Mouse (Mus musculus) T-helper 1 cell (primary cell): Measurements from ENCODE around the gene Hist1h3f.

Experiments used
- in situ Hi-C: fragments of 300-600 bp; cut with MboI, MseI; formaldehyde crosslinking; loops from one replicate; pipeline ENCODE4 v1.15.1; 2025; ENCODE audit warnings: high pct_unique_total_duplicates

The Hist1h3f gene

DNA sequence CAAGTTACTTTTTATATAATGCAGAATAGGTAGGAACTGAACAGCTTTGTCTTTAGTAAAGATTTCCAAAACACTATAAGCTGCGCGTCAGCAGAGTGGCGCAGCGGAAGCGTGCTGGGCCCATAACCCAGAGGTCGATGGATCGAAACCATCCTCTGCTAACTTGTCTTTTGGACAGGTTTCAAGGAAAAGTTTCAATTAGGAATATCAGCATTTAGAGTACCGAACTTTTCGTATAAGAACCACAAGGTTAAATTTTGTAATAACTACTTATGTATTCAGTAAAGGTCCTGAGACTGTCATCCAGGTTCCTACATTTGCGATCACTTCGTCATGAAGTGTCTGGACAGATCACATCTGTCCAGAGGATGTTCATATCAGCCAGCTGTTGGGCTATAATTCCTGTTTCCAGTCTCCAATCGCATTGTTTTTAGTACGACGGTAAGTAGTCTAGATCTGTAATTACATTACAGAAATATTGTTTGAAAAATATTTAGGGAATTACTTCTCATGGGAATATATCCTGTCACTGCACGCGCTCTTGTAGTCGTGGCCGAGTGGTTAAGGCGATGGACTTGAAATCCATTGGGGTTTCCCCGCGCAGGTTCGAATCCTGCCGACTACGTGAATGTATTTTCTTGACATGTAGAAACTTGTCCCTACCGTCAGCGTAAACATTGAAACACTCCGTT lies 26.1 kb upstream of the Hist1h3f start:
- in situ Hi-C loops = no loop called here

DNA sequence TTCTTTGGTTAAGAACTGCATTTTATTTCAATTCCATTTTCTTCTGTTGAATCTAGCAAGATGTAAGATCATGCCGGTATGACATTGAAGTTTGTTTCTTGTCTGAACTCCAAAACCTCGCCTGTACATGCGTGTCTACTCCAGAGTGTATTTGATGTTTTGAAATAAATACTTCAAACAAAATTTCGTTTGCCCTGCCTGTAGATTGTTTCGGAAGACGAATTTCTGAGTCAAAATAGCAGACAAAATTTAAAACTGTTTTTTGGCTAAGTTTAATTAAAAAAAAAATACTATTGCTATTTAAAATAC lies 25.6 kb upstream of the Hist1h3f start:
- in situ Hi-C loops = no loop called here

DNA sequence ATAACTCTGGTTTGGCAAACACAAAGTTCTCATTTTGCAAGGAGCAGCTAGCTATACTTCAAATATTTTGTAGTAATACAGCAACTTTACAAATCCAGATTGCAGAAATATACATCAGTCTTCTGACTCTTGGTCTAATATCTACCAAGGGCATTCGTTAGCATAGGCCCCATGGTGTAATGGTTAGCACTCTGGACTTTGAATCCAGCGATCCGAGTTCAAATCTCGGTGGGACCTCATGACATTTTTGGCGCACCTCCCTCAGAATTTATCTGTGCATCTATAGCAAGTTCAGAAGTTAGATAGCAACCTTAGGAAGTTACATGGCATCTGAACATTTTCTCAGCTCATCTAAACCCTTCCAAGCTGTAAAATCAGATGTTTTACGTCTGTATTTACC lies 25.0 kb upstream of the Hist1h3f start:
- in situ Hi-C loops = no loop called here

DNA sequence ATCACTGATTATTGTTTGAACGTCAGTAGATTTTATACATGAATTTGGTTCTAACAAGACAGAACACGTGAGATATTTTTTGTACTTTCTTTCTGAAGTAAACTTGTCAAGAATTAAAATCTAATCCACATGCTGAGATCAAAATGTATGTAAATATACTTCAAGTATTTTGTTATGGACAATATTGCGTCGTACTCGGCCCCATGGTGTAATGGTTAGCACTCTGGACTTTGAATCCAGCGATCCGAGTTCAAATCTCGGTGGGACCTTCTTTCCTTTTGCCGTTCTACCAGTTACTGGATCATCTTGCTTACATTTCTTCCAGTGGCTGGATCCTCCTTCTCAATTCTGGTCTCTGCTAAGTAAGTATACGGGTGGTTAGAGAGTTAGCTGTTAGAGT lies 24.4 kb upstream of the Hist1h3f start:
- in situ Hi-C loops = no loop called here

- in situ Hi-C loops = loop anchor here (5.0 kb wide), 2 partner anchors 74 to 214 kb away; no protein-coding TSS in a partner anchor
Measured at GRCm38 (mm10) chr13:23521703-23522102, 22.1 kb upstream of the Hist1h3f start.

DNA sequence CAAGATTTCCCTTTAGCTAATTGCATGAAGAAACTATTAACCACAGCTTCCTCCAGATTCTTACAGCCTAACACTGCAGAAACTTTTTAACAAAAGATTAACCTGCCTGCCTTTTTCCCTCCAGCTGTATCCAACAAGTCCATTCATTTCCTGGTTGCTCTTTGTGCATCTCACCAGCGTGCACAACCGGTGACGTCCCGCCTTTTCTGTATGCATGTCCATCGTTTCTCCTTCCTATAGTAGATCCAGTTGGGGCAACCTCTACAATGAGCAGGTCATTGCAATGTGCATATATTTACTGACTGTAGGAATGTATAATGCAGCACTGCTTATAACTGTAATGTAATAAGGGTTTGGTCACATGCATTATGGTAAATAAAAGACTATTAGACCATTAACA lies 19.9 kb upstream of the Hist1h3f start:
- in situ Hi-C loops = loop anchor here (5.0 kb wide), 2 partner anchors 77 to 217 kb away; no protein-coding TSS in a partner anchor

GRCm38 (mm10) chr13:23524654-23525053 lies 19.2 kb upstream of the Hist1h3f start:
- in situ Hi-C loops = loop anchor here (5.0 kb wide), 2 partner anchors 77 to 217 kb away; no protein-coding TSS in a partner anchor

DNA sequence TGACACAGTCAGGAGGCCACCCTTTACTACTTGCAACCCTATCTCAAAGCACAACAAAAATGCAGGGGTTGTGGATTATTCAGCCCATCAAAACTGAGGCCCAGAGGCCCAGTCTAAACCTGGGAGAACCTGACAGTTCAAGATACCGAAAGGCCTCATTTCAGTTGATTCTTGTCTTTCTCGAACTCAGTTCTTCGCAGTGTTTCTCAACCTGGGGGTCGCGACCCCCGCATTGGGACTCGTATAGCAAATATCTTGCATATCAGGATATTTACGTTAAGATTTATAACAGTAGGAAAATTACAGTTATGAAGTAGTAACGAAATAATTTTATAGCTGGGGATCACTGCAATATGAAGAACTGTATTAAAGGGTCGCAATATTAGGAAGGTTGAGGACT lies 18.0 kb upstream of the Hist1h3f start:
- in situ Hi-C loops = no loop called here

DNA sequence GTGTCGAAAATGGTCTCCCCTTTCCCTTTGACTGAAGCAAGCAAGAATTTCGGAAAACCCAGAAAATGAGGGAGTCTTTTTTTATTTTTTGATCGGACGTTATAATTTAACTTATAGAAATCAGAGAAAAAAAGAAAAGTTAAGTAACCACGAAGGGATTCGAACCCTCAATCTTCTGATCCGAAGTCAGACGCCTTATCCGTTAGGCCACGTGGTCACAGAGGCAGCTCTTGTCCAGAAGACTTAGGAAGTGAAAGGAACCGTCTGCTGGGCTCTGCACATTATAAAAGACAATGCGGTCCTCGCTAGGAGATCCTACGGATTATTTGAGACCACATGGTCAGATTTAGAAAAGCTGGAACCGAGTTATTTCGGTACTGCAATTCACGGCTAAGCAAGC lies 17.5 kb upstream of the Hist1h3f start:
- in situ Hi-C loops = no loop called here

DNA sequence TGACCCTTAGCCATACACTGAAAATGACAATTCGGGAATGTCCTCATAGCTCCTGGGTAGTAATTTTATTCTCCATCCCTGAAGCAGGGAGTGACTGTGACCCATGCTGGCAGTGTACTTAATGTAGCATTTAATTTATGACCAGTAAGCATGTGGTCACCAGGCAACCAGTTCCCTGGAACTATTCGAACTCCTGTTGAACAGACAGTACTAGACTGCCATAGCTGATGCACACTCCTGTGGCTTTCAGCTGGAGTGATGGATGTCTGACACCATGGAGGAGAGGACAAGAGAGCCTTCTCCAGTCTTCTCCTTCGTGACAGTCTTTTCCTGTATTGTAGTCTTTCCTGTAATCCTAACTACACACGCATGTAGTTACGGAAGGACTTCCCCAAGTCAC lies 14.8 kb upstream of the Hist1h3f start:
- in situ Hi-C loops = no loop called here

DNA sequence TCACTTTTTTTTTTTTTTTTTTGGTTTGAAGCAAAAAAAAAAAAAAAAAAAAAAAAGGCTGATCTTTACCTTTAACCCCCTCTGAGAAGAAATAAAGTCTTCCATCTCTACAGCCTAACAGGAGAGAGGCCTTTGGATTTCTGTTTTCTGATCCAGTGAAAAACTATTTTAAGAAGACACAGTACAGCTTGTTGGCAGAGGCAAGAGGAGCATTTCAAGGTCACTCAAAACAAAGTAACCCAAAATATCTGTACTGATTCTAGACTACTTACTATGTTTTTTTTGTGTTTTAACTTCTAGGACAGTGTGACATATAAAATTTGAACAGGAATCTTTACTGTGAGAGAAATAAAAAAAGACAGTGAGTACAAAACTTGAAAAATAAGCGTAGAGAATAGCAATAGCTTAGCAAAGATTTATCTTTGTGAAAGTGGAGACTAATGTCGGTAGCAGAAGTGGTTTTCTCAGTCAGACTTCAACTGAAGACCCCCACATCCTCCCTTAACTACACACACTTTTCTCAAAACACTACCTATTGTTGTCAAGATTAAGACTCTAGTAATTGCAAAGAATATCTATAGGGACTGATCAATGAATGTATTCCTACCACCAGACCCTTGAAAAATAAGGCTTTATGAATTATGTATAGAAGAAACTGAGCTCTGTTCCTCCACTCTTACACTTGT lies 14.2 kb upstream of the Hist1h3f start:
- in situ Hi-C loops = loop anchor here (5.0 kb wide), 1 partner anchor 1492 kb away; the partner anchor contains the start of genes Hist1h2ah and Hist1h2bk

- in situ Hi-C loops = loop anchor here (5.0 kb wide), 1 partner anchor 1493 kb away; the partner anchor contains the start of genes Hist1h2ah and Hist1h2bk
Measured at GRCm38 (mm10) chr13:23530181-23530900, 13.5 kb upstream of the Hist1h3f start.

- in situ Hi-C loops = loop anchor here (5.0 kb wide), 1 partner anchor 1494 kb away; the partner anchor contains the start of genes Hist1h2ah and Hist1h2bk
Measured at GRCm38 (mm10) chr13:23530901-23531875, 12.7 kb upstream of the Hist1h3f start, which contains the start of gene Hist1h4h. Hist1h4h (plus strand) TSS chr13:23531050.

DNA sequence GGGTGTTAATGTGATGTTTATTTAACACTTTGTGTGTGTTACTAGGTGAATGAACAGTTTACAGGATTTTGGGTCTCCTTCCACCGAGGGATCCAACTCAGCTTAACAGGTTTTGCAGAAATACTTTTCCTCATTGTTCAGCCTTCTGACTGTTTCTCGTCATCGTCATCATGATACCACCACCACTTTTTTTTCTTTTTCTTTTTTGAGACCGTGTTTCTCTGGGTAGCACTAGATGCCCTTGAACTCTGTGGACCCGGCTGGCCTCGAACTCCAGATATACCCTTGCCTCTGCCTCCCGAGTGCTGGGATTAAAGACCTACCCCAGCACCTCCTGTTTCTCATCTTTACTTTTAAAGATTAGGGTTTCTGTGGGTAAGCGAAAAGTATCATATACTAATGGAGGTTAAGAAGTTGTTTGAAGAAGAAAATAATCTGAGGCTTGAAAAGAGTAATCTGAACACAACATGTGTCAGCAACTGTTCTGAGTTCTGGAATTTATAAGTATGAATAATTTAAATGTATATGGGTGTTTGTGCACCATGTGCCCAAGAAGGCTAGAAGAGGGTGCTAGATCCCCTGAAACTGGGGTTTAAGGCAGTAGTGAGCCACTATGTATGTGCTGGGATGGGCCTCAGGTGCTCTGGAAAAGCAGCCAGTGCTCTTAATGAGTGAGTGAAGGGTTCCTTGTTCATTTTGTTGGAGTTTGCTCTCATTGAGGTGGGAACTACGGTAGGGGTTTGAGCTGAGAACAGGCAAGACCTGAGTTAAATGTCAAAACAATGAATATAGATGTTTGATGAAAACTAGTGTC lies 11.4 kb upstream of the Hist1h3f start:
- in situ Hi-C loops = loop anchor here (5.0 kb wide), 1 partner anchor 1495 kb away; the partner anchor contains the start of genes Hist1h2ah and Hist1h2bk

DNA sequence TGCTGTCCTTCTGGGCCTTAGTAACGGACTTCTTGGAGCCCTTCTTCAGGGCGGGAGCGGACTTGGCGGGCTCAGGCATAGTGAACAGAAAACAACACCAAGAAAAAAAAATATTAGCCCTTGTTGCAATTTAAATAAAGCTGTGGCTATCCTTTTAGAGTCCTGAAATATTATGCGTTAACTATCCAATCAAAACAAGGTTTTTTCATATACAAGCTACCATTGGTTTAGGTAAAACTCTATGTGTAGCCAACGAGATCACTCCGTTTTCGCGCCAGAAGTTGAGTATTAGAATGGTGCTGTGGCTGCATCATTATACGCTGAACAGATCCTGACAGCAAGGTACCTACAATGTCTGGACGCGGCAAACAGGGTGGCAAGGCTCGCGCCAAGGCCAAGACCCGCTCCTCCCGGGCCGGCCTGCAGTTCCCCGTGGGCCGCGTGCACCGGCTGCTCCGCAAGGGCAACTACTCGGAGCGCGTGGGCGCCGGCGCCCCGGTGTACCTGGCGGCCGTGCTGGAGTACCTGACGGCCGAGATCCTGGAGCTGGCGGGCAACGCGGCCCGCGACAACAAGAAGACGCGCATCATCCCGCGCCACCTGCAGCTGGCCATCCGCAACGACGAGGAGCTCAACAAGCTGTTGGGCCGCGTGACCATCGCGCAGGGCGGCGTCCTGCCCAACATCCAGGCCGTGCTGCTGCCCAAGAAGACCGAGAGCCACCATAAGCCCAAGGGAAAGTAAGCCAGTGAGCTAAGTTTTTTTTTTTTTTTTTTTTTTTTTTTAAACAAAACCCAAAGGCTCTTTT lies 10.1 kb upstream of the Hist1h3f start, which contains the start of gene Hist1h2af:
TSS of gene Hist1h2af (plus strand) at position 347 of the 808 bp plus-strand sequence.
- in situ Hi-C loops = loop anchor here (5.0 kb wide), 1 partner anchor 1496 kb away; the partner anchor contains the start of genes Hist1h2ah and Hist1h2bk

DNA sequence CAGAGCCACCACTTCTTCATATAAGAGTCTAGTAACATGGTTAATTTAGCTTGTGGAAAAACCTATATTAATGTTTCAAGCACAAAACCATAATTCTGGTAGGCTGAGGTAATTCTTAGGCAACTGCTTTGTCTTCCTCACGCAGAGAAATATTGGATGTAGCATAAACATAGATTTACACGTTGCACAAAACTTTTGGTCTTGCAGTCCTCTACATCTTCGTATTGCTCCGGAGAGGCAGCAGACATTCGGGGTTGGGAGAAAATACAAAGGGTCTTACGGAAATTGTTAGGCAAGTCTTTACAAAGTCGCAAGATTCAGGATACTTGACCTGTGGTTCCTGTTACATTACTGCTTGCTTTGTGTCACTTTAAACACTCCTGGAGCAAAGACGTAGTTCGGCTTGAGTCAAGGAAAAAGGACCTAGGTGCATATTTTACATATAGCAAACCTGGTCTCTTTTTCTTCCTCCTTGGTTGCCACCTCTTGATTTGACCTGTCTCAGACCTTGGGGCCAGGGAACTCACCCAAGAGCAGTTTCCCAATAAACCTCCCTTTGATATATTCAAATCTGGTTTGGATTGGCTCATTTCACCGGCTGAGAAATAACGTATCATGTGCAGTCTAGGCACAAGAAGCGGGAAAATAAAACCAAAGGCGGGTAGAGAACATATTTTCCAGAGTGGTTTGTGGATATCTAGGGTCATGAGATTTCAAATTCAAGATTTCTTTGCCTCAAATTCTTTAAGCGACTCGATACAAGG lies 9.3 kb upstream of the Hist1h3f start:
- in situ Hi-C loops = loop anchor here (5.0 kb wide), 2 partner anchors 1497 to 1817 kb away; partner anchors contain the start of genes Hist1h2ah, Hist1h2ai, Hist1h2bk and Hist1h2bl

DNA sequence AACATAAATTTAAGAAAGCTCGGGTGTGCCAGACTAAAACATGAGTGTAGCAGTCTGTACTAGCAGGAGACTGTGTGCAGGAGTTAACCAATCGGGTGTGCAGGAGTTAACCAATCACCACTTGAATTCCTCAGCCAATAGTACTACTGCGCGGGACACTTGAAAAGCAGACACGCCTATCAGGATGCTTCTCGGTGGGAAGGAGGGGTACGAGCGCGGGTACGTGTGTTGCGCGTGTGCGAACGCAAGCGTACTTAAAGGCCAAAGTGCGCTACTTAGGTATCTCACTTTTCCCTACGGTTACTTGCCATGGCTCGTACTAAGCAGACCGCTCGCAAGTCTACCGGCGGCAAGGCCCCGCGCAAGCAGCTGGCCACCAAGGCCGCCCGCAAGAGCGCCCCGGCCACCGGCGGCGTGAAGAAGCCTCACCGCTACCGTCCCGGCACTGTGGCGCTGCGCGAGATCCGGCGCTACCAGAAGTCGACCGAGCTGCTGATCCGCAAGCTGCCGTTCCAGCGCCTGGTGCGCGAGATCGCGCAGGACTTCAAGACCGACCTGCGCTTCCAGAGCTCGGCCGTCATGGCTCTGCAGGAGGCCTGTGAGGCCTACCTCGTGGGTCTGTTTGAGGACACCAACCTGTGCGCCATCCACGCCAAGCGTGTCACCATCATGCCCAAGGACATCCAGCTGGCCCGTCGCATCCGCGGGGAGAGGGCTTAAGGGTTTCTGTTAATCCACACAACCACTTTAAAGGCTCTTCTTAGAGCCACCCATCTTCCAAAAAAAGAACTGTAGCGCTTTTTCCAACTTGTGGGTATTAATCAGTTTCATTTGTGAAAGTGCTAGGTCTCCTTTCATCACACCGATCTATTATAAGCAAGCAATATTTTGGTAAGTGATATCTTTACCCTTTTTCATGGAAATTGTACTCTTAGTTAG lies 8.4 kb upstream of the Hist1h3f start, which contains the start of gene Hist1h3g:
TSS of gene Hist1h3g (plus strand) at position 286 of the 939 bp plus-strand sequence.
- in situ Hi-C loops = loop anchor here (5.0 kb wide), 1 partner anchor 1818 kb away; the partner anchor contains the start of genes Hist1h2ai, Hist1h2bl and Hist1h3h
